Mouse (Mus musculus): ENCODE measurements around the gene Gm45140. TPM values are rescaled to one million over a fixed set of nuclear protein-coding genes. Genes with fewer than 3 reads are reported as not detected.

Gm45140 gene
- 1 to 10 TPM; 2.7 to 3.5 TPM for total RNA-seq (2021)
- long read RNA-seq, experiment 1, partial matches to known transcripts: 0 of 3 reads
- long read RNA-seq, experiment 1, other reads (novel, unspliced or antisense): 3 of 3 reads
- long read RNA-seq, experiment 2, partial matches to known transcripts: 1 of 2 reads
- long read RNA-seq, experiment 2, other reads (novel, unspliced or antisense): 1 of 2 reads

- DNase-seq (ENCODE audit: extremely low spot score in 1 of 2, low spot score in 2 of 2): no peak
- no peak for TF ChIP-seq CTCF (IDR thresholded peaks at IDR 0.05)
- intact Hi-C loops (cut with DNase I): loop anchor here (5.0 kb wide), 2 partner anchors 147 to 162 kb away; partner anchors contain the start of gene H1fx
Measured at GRCm38 (mm10) chr6:87835695-87836094, at the start of gene Gm45140. TSS of gene Gm45140 (minus strand) at chr6:87835795.

GRCm38 (mm10) chr6:87882816-87883215 is 47.2 kb upstream of the Gm45140 start:
- Histone ChIP-seq H3K4me3 (no peak overlapping the region), H3K27ac (no peak overlapping the region; the same call in 1 of the 2 replicates)
- peak; percentile 76 to 82 for DNase-seq (ENCODE audit: extremely low spot score in 1 of 2, low spot score in 2 of 2)
- TF ChIP-seq CTCF (IDR thresholded peaks at IDR 0.05): no peak
- intact Hi-C loops (cut with DNase I): no loop called here

More at GRCm38 (mm10) chr6:87835695-87836094, at the start of gene Gm45140:
- Histone ChIP-seq H3K27ac (no peak within 1 kb of the TSS), H3K4me3 (no peak within 1 kb of the TSS)

GRCm38 (mm10) chr6:87882221-87882620 is 46.6 kb upstream of the Gm45140 start:
- Histone ChIP-seq H3K27ac (no peak overlapping the region; the same call in 1 of the 2 replicates), H3K4me3 (no peak overlapping the region)
- TF ChIP-seq CTCF (IDR thresholded peaks at IDR 0.05): no peak
- DNase-seq (ENCODE audit: extremely low spot score in 1 of 2, low spot score in 2 of 2): no peak
- intact Hi-C loops (cut with DNase I): no loop called here

- no peak for TF ChIP-seq CTCF (IDR thresholded peaks at IDR 0.05)
- intact Hi-C loops (cut with DNase I): no loop called here
- Histone ChIP-seq H3K27ac (no peak overlapping the region), H3K4me3 (no peak overlapping the region)
- no peak for DNase-seq (ENCODE audit: extremely low spot score in 1 of 2, low spot score in 2 of 2)
Measured at GRCm38 (mm10) chr6:87879628-87880027, 44.0 kb upstream of the Gm45140 start.

GRCm38 (mm10) chr6:87879010-87879409 is 43.4 kb upstream of the Gm45140 start:
- intact Hi-C loops (cut with DNase I): no loop called here
- H3K4me3 ChIP-seq: no peak overlapping the region
- no peak for TF ChIP-seq CTCF (IDR thresholded peaks at IDR 0.05)

GRCm38 (mm10) chr6:87876068-87876643 is 40.6 kb upstream of the Gm45140 start:
- intact Hi-C loops (cut with DNase I): no loop called here
- no peak overlapping the region for H3K27ac ChIP-seq
- H3K4me3 ChIP-seq: no peak overlapping the region
- no peak for TF ChIP-seq CTCF (IDR thresholded peaks at IDR 0.05)
- DNase-seq (ENCODE audit: extremely low spot score in 1 of 2, low spot score in 2 of 2): no peak

More at GRCm38 (mm10) chr6:87879010-87879409, 43.4 kb upstream of the Gm45140 start:
- DNase-seq (ENCODE audit: extremely low spot score in 1 of 2, low spot score in 2 of 2): no peak
- no peak overlapping the region for H3K27ac ChIP-seq

GRCm38 (mm10) chr6:87875562-87875961 is 40.0 kb upstream of the Gm45140 start:
- intact Hi-C loops (cut with DNase I): no loop called here
- TF ChIP-seq CTCF (IDR thresholded peaks at IDR 0.05): no peak
- no peak overlapping the region for H3K27ac ChIP-seq
- no peak overlapping the region for H3K4me3 ChIP-seq
- no peak for DNase-seq (ENCODE audit: extremely low spot score in 1 of 2, low spot score in 2 of 2)

- intact Hi-C loops (cut with DNase I): no loop called here
- H3K27ac ChIP-seq: no peak overlapping the region
- no peak overlapping the region for H3K4me3 ChIP-seq
- TF ChIP-seq CTCF (IDR thresholded peaks at IDR 0.05): no peak
- DNase-seq (ENCODE audit: extremely low spot score in 1 of 2, low spot score in 2 of 2): no peak
Measured at GRCm38 (mm10) chr6:87875083-87875482, 39.5 kb upstream of the Gm45140 start.

GRCm38 (mm10) chr6:87873963-87874362 is 38.4 kb upstream of the Gm45140 start:
- Histone ChIP-seq H3K4me3 (no peak overlapping the region), H3K27ac (no peak overlapping the region)
- TF ChIP-seq CTCF (IDR thresholded peaks at IDR 0.05): no peak; the same call in none of the 2 replicates
- DNase-seq (ENCODE audit: extremely low spot score in 1 of 2, low spot score in 2 of 2): no peak
- intact Hi-C loops (cut with DNase I): no loop called here

GRCm38 (mm10) chr6:87873104-87873503 is 37.5 kb upstream of the Gm45140 start:
- TF ChIP-seq CTCF (IDR thresholded peaks at IDR 0.05): no peak
- DNase-seq (ENCODE audit: extremely low spot score in 1 of 2, low spot score in 2 of 2): no peak
- no peak overlapping the region for H3K4me3 ChIP-seq
- intact Hi-C loops (cut with DNase I): no loop called here
- no peak overlapping the region for H3K27ac ChIP-seq

- no peak for DNase-seq (ENCODE audit: extremely low spot score in 1 of 2, low spot score in 2 of 2)
- Histone ChIP-seq H3K27ac (no peak overlapping the region), H3K4me3 (no peak overlapping the region)
- intact Hi-C loops (cut with DNase I): no loop called here
- no peak for TF ChIP-seq CTCF (IDR thresholded peaks at IDR 0.05)
Measured at GRCm38 (mm10) chr6:87871240-87871639, 35.6 kb upstream of the Gm45140 start.

- Histone ChIP-seq H3K4me3 (no peak overlapping the region), H3K27ac (no peak overlapping the region)
- no peak for DNase-seq (ENCODE audit: extremely low spot score in 1 of 2, low spot score in 2 of 2)
- no peak for TF ChIP-seq CTCF (IDR thresholded peaks at IDR 0.05)
- intact Hi-C loops (cut with DNase I): no loop called here
Measured at GRCm38 (mm10) chr6:87870440-87870839, 34.8 kb upstream of the Gm45140 start.

Measured in left cerebral cortex, adult 2 months (tissue).